In genomic region chr6:87868871-87869506, GRCm38 (mm10) we compare ENCODE assay signal across 8 mouse cellular contexts. TPM values are rescaled to one million over a fixed set of nuclear protein-coding genes. Genes with fewer than 3 reads are reported as not detected.
A peak's percentile ranks its signal among the peaks of the same experiment; 100 is the strongest.
DNase-seq lines count a peak whose midpoint lies in the region; ATAC-seq and TF ChIP-seq lines count a peak whose summit lies in the region.

No protein-coding gene starts in this region.

- ATAC-seq in hindbrain, postnatal 0 days: no peak

- H3K27me3 ChIP-seq in hindbrain, postnatal 0 days (ENCODE audit: insufficient read depth, low read length): no peaks in the 10 kb centered on the region

- H3K4me3 ChIP-seq in macrophage (ENCODE audit: inconsistent target): no peak overlapping the region
- H3K4me3 ChIP-seq in hindbrain, postnatal 0 days (ENCODE audit: low read length): no peak overlapping the region
- no peak overlapping the region for H3K4me3 ChIP-seq in layer of hippocampus, adult 2 months

- H3K9ac ChIP-seq in hindbrain, postnatal 0 days (replicated peaks; ENCODE audit: low read length): no peak overlapping the region

- 32% methylated on average over 9 of the region's 9 CpGs for WGBS in macrophage (ENCODE audit: missing documents)
- 73% methylated on average over 9 of the region's 9 CpGs for WGBS in hindbrain, postnatal 0 days

- peak overlapping the region; percentile 4; the same call in 1 of the 2 replicates for H3K27ac ChIP-seq in macrophage
- H3K27ac ChIP-seq in hindbrain, postnatal 0 days: no peak overlapping the region
- no peak overlapping the region for H3K27ac ChIP-seq in layer of hippocampus, adult 2 months

- DNase-seq in 3T3-L1 (ENCODE audit: low read depth, low spot score): peak; percentile 99
- peak; percentile 94 to 96 for DNase-seq in adrenal gland, adult (ENCODE audit: inconsistent age in 2 of 2, low spot score in 1 of 2)
- peak; percentile 98 for DNase-seq in heart, adult 11 months
- peak; percentile 86 for DNase-seq in kidney, postnatal 10 days
- no peak for DNase-seq in embryo, embryonic 10 days (ENCODE audit: low spot score)
- DNase-seq in hindbrain, postnatal 0 days (ENCODE audit: low spot score): no peak
- no peak for DNase-seq in layer of hippocampus, adult 2 months (ENCODE audit: low spot score in 2 of 2)

- H3K79me2 ChIP-seq in macrophage (ENCODE audit: inconsistent target): no peaks in the 10 kb centered on the region

- TF ChIP-seq CTCF in hindbrain, postnatal 0 days (IDR thresholded peaks at IDR 0.05; ENCODE audit: low read depth): no peak
- no peak for TF ChIP-seq CTCF in layer of hippocampus, adult 2 months (conservative IDR thresholded peaks at IDR 0.05)

- H3K4me1 ChIP-seq in hindbrain, postnatal 0 days (ENCODE audit: insufficient read depth, low read length): no peaks in the 10 kb centered on the region

- no peak overlapping the region for H3K4me2 ChIP-seq in hindbrain, postnatal 0 days (ENCODE audit: low read depth, low read length)

- H3K9me3 ChIP-seq in hindbrain, postnatal 0 days (ENCODE audit: low read length): no peaks in the 10 kb centered on the region

- H3K36me3 ChIP-seq in macrophage (ENCODE audit: inconsistent target): no peaks in the 10 kb centered on the region
- no peaks in the 10 kb centered on the region for H3K36me3 ChIP-seq in hindbrain, postnatal 0 days (ENCODE audit: insufficient read depth, low read length)

RNA-seq across cellular contexts. Expression of gene Cnbp, which starts 18.1 kb away (rescaled TPM):
- 100 to 1,000 TPM in 23 of 26 experiments, 10 to 100 TPM in 3; 59.7 to 286 (median 131) TPM for total RNA-seq in macrophage (2018; cell fraction: chromatin; rRNA removed)
- 100 to 1,000 TPM; 106 to 182 (median 147) TPM for total RNA-seq in macrophage (2018; cell fraction: cytosol; rRNA removed)
- 100 to 1,000 TPM in 15 of 26 experiments, 10 to 100 TPM in 11; 68.2 to 273 (median 106) TPM for total RNA-seq in macrophage (2018; cell fraction: nucleus; rRNA removed)
- polyA plus RNA-seq in macrophage (2018): 127 to 335 TPM (median 146 TPM) in 3 replicates
- total RNA-seq in hindbrain, postnatal 0 days (2014; rRNA removed): 196 and 209 TPM in 2 replicates
- 660 and 682 TPM in 2 replicates for polyA plus RNA-seq in hindbrain, postnatal 0 days (2015; fragmentation: Nextera tagmentation; extraction: Ambion mirVana)
- total RNA-seq in layer of hippocampus, adult 2 months (2021): 100 to 1,000 TPM; 255 to 275 TPM

RNA-seq across cellular contexts. Expression of gene Copg1, which starts 18.6 kb away (rescaled TPM):
- 100 to 1,000 TPM in 15 of 26 experiments, 10 to 100 TPM in 11; 66.5 to 175 (median 130) TPM for total RNA-seq in macrophage (2018; cell fraction: chromatin; rRNA removed)
- total RNA-seq in macrophage (2018; cell fraction: cytosol; rRNA removed): 10 to 100 TPM; 31.8 to 51.6 (median 40.3) TPM
- total RNA-seq in macrophage (2018; cell fraction: nucleus; rRNA removed): 100 to 1,000 TPM in 5 of 26 experiments, 10 to 100 TPM in 21; 47.8 to 123 (median 78.3) TPM
- polyA plus RNA-seq in macrophage (2018): 36.1 to 45.7 TPM (median 37.8 TPM) in 3 replicates
- 242 and 247 TPM in 2 replicates for total RNA-seq in hindbrain, postnatal 0 days (2014; rRNA removed)
- 200 and 216 TPM in 2 replicates for polyA plus RNA-seq in hindbrain, postnatal 0 days (2015; fragmentation: Nextera tagmentation; extraction: Ambion mirVana)
- total RNA-seq in layer of hippocampus, adult 2 months (2021): 100 to 1,000 TPM; 258 to 266 TPM

RNA-seq across cellular contexts. Expression of gene Isy1, which starts 30.4 kb away (rescaled TPM):
- total RNA-seq in macrophage (2018; cell fraction: chromatin; rRNA removed): 100 to 1,000 TPM in 6 of 26 experiments, 10 to 100 TPM in 20; 22.9 to 464 (median 62.6) TPM
- total RNA-seq in macrophage (2018; cell fraction: cytosol; rRNA removed): 10 to 100 TPM; 17.1 to 37.9 (median 22.8) TPM
- 100 to 1,000 TPM in 1 of 26 experiments, 10 to 100 TPM in 23, 1 to 10 TPM in 2; 8.6 to 104 (median 23.2) TPM for total RNA-seq in macrophage (2018; cell fraction: nucleus; rRNA removed)
- 23.0 to 55.1 TPM (median 40.1 TPM) in 3 replicates for polyA plus RNA-seq in macrophage (2018)
- total RNA-seq in hindbrain, postnatal 0 days (2014; rRNA removed): 7.9 and 11.3 TPM in 2 replicates
- polyA plus RNA-seq in hindbrain, postnatal 0 days (2015; fragmentation: Nextera tagmentation; extraction: Ambion mirVana): 27.4 and 31.5 TPM in 2 replicates
- total RNA-seq in layer of hippocampus, adult 2 months (2021): 10 to 100 TPM; 25.1 to 29.3 TPM

RNA-seq across cellular contexts. Expression of gene Gm45140, which starts 33.4 kb away (rescaled TPM):
- total RNA-seq in macrophage (2018; cell fraction: chromatin; rRNA removed): 10 to 100 TPM in 21 of 26 experiments, 1 to 10 TPM in 5; 7.4 to 30.6 (median 13.5) TPM
- total RNA-seq in macrophage (2018; cell fraction: cytosol; rRNA removed): 1 to 10 TPM; 1.1 to 7.4 (median 3.9) TPM
- 10 to 100 TPM in 3 of 26 experiments, 1 to 10 TPM in 23; 3.2 to 11.4 (median 5.9) TPM for total RNA-seq in macrophage (2018; cell fraction: nucleus; rRNA removed)
- 2.6 to 20.2 TPM (median 3.1 TPM) in 3 replicates for polyA plus RNA-seq in macrophage (2018)
- 0.54 TPM in 1 of 2 replicates, not detected in the other for total RNA-seq in hindbrain, postnatal 0 days (2014; rRNA removed)
- polyA plus RNA-seq in hindbrain, postnatal 0 days (2015; fragmentation: Nextera tagmentation; extraction: Ambion mirVana): 1.5 and 2.0 TPM in 2 replicates
- 1 to 10 TPM; 3.7 to 4.4 TPM for total RNA-seq in layer of hippocampus, adult 2 months (2021)

RNA-seq across cellular contexts. Expression of gene Hmces, which starts 44.7 kb away (rescaled TPM):
- total RNA-seq in macrophage (2018; cell fraction: chromatin; rRNA removed): 10 to 100 TPM in 9 of 26 experiments, 1 to 10 TPM in 17; 1.7 to 35.8 (median 8.0) TPM
- 1 to 10 TPM; 1.5 to 6.4 (median 3.0) TPM for total RNA-seq in macrophage (2018; cell fraction: cytosol; rRNA removed)
- total RNA-seq in macrophage (2018; cell fraction: nucleus; rRNA removed): 10 to 100 TPM in 6 of 26 experiments, 1 to 10 TPM in 20; 1.1 to 18.8 (median 5.7) TPM
- polyA plus RNA-seq in macrophage (2018): 7.1 to 9.6 TPM (median 7.4 TPM) in 3 replicates
- total RNA-seq in hindbrain, postnatal 0 days (2014; rRNA removed): 21.1 and 22.5 TPM in 2 replicates
- 35.8 and 36.8 TPM in 2 replicates for polyA plus RNA-seq in hindbrain, postnatal 0 days (2015; fragmentation: Nextera tagmentation; extraction: Ambion mirVana)
- 10 to 100 TPM; 23.0 to 27.3 TPM for total RNA-seq in layer of hippocampus, adult 2 months (2021)

Comparison
In these comparisons a context has a peak if more than half of its experiments do, and no peak if none do; other contexts are left out.
1. DNase-seq: peak in 3T3-L1 (single experiment), adrenal gland, adult (2 of 2), heart, adult 11 months (single experiment) and kidney, postnatal 10 days (single experiment); none in embryo, embryonic 10 days (single experiment), hindbrain, postnatal 0 days (single experiment) and layer of hippocampus, adult 2 months (0 of 2).